Mouse (Mus musculus) stomach, embryonic 15.5 days (tissue): ENCODE results near the gene Fnbp1l. TPM values are rescaled to one million over a fixed set of nuclear protein-coding genes. Genes with fewer than 3 reads are reported as not detected.

Source experiments
- ATAC-seq: fragments of 200-750 bp; cut with Nextera tagmentation; 2 replicates; pipeline ENCODE4 v1.8.0; 2017; ENCODE audit warnings: low read depth, moderate number of reproducible peaks, moderate TSS enrichment; ENCODE audit not compliant: insufficient read depth, low FRiP score
- H3K27ac ChIP-seq: fragments of 300-500 bp; sonication (generic); 2 replicates; pipeline ENCODE4 v1.5.1; 2015; ENCODE audit warnings: mild to moderate bottlenecking, inconsistent platforms
- H3K27me3 ChIP-seq: fragments of 300-500 bp; sonication (generic); replicated peaks from 2 replicates; pipeline ENCODE4 v1.6.1; 2015; ENCODE audit warnings: inconsistent platforms
- H3K36me3 ChIP-seq: fragments of 300-500 bp; sonication (generic); 2 replicates; pipeline ENCODE4 v1.6.1; 2015; ENCODE audit warnings: inconsistent platforms
- H3K4me1 ChIP-seq: fragments of 300-500 bp; sonication (generic); 2 replicates; pipeline ENCODE4 v1.6.1; 2015; ENCODE audit warnings: inconsistent platforms
- H3K4me2 ChIP-seq: fragments of 300-500 bp; sonication (generic); 2 replicates; pipeline ENCODE4 v1.6.1; 2015; ENCODE audit warnings: mild to moderate bottlenecking, inconsistent platforms
- H3K4me3 ChIP-seq: fragments of 300-500 bp; sonication (generic); replicated peaks from 2 replicates; pipeline ENCODE4 v1.5.1; 2015; ENCODE audit warnings: inconsistent platforms
- H3K9ac ChIP-seq: fragments of 300-500 bp; sonication (generic); 2 replicates; pipeline ENCODE4 v1.6.1; 2015; ENCODE audit warnings: inconsistent platforms
- H3K9me3 ChIP-seq: fragments of 300-500 bp; sonication (generic); 2 replicates; pipeline ENCODE4 v1.6.1; 2016; ENCODE audit warnings: inconsistent platforms
- WGBS: fragments of 180-500 bp; shearing (Covaris S2); methylation state at CpG from one replicate; pipeline ENCODE4 v1.1.7; 2015; 5-methylcytosine and 5-hydroxymethylcytosine counted together
- polyA plus RNA-seq: library from polyadenylated mRNA; unstranded; fragments of >200 nt; fragmentation: Nextera tagmentation; extraction: Ambion mirVana; gene quantifications from 2 replicates; pipeline ENCODE4 v1.2.1, GENCODE M21; 2015

Gene Fnbp1l
- 48.6 and 51.7 TPM in 2 replicates for polyA plus RNA-seq

- H3K27ac ChIP-seq = peak within 1 kb of the TSS; percentile 98
- H3K27me3 ChIP-seq = no peaks in the 10 kb centered on the region
- 0% methylated on average over 65 of the region's 118 CpGs for WGBS
- H3K4me2 ChIP-seq = peak within 1 kb of the TSS; percentile 68
- H3K4me1 ChIP-seq = peaks cover 8% of the 10 kb centered on the region
- H3K9ac ChIP-seq = peak within 1 kb of the TSS; percentile 98
- peak; percentile 80 for ATAC-seq
- H3K36me3 ChIP-seq = no peaks in the 10 kb centered on the region
- H3K4me3 ChIP-seq = peak within 1 kb of the TSS; percentile 92
- H3K9me3 ChIP-seq = no peaks in the 10 kb centered on the region
Observed at GRCm38 (mm10) chr3:122618991-122619930, at the start of gene Fnbp1l. Fnbp1l (minus strand) TSS chr3:122619715.

DNA sequence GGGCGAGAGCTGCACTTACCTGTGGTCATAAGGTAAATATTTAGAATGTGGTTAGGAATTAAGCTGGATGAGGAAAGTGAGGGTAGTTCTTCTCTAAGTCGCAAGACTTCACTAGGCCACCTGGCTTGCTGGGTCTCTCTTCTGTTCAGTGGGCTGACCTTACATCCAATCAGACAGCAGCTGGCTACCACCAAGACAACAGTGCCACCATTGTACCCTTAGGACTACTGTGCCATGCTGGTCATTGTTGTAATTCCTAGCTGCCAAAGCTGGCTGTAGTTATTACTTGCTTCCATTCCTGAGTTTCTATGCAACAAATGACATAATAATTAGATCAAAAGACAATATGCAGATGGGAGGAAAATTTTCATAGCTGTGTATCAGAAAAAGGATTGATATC lies 41.3 kb upstream of the Fnbp1l start:
- Histone ChIP-seq H3K27me3 (no peaks in the 10 kb centered on the region), H3K4me3 (no peak overlapping the region), H3K9me3 (no peaks in the 10 kb centered on the region), H3K36me3 (no peaks in the 10 kb centered on the region), H3K4me2 (no peak overlapping the region), H3K9ac (no peak overlapping the region), H3K27ac (no peak overlapping the region), H3K4me1 (no peaks in the 10 kb centered on the region)
- WGBS = 46% methylated on average over 2 of the region's 2 CpGs
- no peak for ATAC-seq

DNA sequence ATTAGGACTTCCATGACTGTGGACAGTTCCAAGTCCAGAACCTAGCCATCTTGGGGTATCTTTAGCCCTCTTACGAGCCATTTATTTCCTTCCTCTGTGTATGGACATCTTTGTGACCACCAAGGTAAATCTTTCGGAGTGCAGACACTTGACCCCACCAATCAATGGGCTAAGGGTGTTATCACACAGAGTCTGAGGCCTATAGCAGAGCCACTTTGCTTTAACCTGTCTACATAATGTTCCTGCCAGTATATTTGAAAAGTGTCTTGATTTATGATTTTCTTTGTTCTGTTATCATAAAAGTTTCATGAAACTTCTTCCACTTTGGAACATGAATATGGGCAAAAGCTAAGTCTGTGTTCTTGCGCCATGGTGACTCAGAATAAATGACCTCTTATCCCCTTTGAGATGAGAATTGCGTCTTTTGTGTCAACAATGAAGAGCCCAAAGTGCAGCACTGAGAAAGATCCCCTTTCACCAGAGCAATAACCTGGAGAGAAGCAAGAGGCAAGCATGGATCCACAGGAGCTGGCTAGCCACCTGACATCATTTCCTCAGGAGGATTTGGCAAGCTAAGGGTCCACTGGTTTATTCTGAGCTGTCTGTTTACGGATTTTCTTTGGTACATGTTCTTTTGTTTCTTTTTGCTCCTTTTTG lies 39.9 kb upstream of the Fnbp1l start:
- no peaks in the 10 kb centered on the region for H3K36me3 ChIP-seq
- H3K4me3 ChIP-seq = no peak overlapping the region
- ATAC-seq = no peak
- no peaks in the 10 kb centered on the region for H3K4me1 ChIP-seq
- H3K27ac ChIP-seq = no peak overlapping the region
- no peak overlapping the region for H3K9ac ChIP-seq
- WGBS = 72% methylated on average over 5 of the region's 5 CpGs
- H3K27me3 ChIP-seq = no peaks in the 10 kb centered on the region
- H3K4me2 ChIP-seq = no peak overlapping the region
- no peaks in the 10 kb centered on the region for H3K9me3 ChIP-seq

DNA sequence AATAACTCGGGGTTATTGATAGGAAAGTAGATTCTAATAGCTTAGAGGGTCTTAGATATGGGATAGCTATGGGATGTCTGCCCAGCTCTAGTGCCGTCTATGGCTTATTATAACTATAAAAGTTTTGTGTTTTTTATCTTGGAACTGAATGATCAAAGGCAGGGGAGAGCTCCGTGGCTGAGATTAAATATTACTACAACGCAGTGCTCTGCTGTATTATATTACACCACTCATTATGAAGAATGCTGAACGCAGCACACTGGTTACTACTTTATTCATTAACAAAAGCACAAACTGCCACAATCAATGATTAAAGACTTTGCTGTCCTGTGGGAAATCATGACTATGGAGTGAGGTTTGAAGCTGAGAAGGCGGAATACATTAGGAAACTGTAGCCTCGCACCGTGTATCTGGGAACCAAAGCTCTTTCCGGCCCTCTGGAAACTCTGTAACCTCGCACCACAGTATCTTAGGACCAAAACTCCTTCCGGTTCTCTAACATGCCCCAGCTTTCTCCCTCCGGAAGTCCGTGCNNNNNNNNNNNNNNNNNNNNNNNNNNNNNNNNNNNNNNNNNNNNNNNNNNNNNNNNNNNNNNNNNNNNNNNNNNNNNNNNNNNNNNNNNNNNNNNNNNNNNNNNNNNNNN lies 27.8 kb upstream of the Fnbp1l start:
- Histone ChIP-seq H3K27ac (no peak overlapping the region), H3K4me2 (no peak overlapping the region), H3K4me1 (no peaks in the 10 kb centered on the region), H3K36me3 (no peaks in the 10 kb centered on the region), H3K9ac (no peak overlapping the region), H3K4me3 (no peak overlapping the region), H3K9me3 (no peaks in the 10 kb centered on the region), H3K27me3 (no peaks in the 10 kb centered on the region)
- ATAC-seq = no peak
- 57% methylated on average over 13 of the region's 13 CpGs for WGBS

DNA sequence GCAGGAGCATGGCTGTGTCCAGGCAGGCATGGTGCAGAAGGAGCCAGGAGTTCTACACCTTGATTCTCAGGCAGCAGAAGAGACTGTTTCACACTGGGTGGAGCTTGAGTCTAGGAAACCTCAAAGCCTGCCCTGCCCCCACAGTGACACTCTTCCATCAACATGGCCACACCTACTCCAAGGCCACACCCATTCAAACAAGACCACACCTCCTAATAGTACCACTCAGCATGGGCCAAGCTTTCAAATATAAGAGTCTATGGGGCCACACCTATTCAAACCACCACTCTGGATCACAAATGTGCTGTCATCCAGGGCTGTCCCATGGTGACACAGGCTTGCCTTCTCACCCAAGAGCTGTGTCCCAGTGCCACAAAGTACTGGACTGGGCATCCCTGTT lies 20.8 kb upstream of the Fnbp1l start:
- Histone ChIP-seq H3K27ac (no peak overlapping the region), H3K9ac (no peak overlapping the region), H3K27me3 (no peaks in the 10 kb centered on the region), H3K9me3 (no peaks in the 10 kb centered on the region), H3K4me1 (peaks cover 3% of the 10 kb centered on the region; the same call in 1 of the 2 replicates), H3K4me2 (no peak overlapping the region), H3K4me3 (no peak overlapping the region), H3K36me3 (no peaks in the 10 kb centered on the region)
- no peak for ATAC-seq

DNA sequence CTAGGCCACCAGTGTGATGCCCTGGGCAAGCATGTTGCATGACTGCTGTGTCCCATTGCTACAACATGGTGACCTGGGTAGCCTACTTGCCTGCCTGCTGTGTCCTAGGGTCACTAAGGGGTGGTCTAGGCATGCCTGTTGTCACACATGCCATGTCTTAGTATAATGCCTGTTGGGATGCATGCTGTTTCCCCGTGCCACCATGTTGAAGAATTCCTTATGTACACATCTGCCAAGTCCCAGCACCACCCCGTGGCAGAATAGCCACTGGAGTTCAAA lies 19.6 kb upstream of the Fnbp1l start:
- no peak overlapping the region for H3K27ac ChIP-seq
- WGBS = 79% methylated on average over 2 of the region's 2 CpGs
- no peak overlapping the region for H3K4me3 ChIP-seq
- peaks cover 6% of the 10 kb centered on the region; the same call in 1 of the 2 replicates for H3K4me1 ChIP-seq
- no peaks in the 10 kb centered on the region for H3K36me3 ChIP-seq
- ATAC-seq = 0 out of 2 replicates have a peak, but pooled peaks have one; percentile 6
- no peaks in the 10 kb centered on the region for H3K27me3 ChIP-seq
- no peak overlapping the region for H3K9ac ChIP-seq
- H3K9me3 ChIP-seq = no peaks in the 10 kb centered on the region
- no peak overlapping the region for H3K4me2 ChIP-seq

DNA sequence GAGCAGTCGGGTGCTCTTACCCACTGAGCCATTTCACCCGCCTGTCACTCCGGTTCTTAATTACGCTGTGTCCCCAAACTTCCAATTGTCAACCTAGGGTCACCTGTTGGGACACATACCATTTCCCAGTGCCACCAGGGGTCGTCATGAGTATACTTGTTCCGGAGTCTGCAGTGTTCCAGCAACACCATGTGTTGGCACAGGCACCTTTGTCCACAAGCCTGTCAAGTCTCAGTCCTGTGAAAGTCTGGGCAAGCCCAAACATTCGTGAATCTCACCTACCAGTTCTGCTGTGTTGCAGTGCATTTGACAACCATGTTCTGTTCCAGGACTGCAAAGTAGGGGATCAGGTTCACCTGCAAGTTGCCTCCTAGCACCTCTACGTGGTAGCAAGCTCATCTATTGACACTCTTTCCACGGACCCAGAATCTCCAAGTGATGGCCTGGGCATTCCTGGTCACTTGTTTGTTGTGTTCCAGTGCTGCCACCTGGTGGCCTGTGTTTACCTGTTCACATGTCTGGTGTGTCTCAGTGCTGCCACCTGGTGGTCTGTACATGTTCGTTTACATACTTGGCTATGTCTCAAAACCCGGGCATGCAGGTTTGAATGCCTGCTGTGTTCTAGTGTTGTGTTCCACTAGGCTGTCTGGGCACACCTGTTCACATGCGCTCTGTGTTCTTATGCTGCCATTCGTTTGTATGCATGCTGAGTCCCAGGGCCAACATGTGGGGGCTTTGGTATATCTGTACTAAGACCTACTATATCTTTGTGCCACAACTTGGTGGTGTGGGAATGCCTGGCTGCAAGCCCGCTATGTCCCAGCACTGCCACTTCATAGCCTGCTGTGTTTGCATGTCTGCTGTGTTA lies 19.0 kb upstream of the Fnbp1l start:
- Histone ChIP-seq H3K9me3 (no peaks in the 10 kb centered on the region), H3K4me2 (0 out of 2 replicates have a peak overlapping the region, but pooled peaks have one; percentile 14), H3K36me3 (no peaks in the 10 kb centered on the region), H3K27me3 (no peaks in the 10 kb centered on the region), H3K4me1 (peaks cover 6% of the 10 kb centered on the region; the same call in 1 of the 2 replicates), H3K27ac (no peak overlapping the region), H3K4me3 (no peak overlapping the region), H3K9ac (no peak overlapping the region)
- ATAC-seq = peak; percentile 67; the same call in 1 of the 2 replicates
- WGBS = 36% methylated on average over 14 of the region's 14 CpGs

- no peak overlapping the region for H3K4me3 ChIP-seq
- H3K4me1 ChIP-seq = peaks cover 6% of the 10 kb centered on the region; the same call in 1 of the 2 replicates
- H3K4me2 ChIP-seq = no peak overlapping the region
- no peak for ATAC-seq
- H3K27me3 ChIP-seq = no peaks in the 10 kb centered on the region
- H3K9ac ChIP-seq = no peak overlapping the region
- 76% methylated on average over 1 of the region's 1 CpGs for WGBS
- no peaks in the 10 kb centered on the region for H3K36me3 ChIP-seq
- H3K27ac ChIP-seq = no peak overlapping the region
- no peaks in the 10 kb centered on the region for H3K9me3 ChIP-seq
Observed at GRCm38 (mm10) chr3:122637280-122637679, 17.8 kb upstream of the Fnbp1l start.

DNA sequence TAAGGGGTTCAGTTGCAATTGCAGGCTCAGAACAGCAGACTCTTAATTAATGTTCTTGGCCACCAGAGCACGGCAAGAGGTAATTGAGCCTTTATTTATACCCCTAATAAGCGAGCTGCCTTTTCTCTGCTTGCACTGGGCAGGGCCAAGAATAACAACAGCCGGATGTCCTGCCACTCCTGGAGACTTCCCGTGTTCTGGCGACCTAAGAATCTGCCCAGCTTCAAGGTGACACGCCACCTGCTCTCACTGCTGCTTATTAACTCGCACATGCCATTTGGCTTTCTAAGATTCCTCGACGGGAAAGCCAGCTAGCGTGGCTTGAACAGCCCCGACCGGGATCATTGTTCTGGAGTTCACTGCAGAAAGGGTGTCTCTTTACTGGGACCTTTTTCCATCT lies 15.7 kb upstream of the Fnbp1l start:
- Histone ChIP-seq H3K9me3 (no peaks in the 10 kb centered on the region), H3K9ac (no peak overlapping the region), H3K4me2 (0 out of 2 replicates have a peak overlapping the region, but pooled peaks have one; percentile 10), H3K4me3 (no peak overlapping the region), H3K36me3 (no peaks in the 10 kb centered on the region), H3K4me1 (peaks cover 6% of the 10 kb centered on the region; the same call in 1 of the 2 replicates), H3K27me3 (no peaks in the 10 kb centered on the region), H3K27ac (no peak overlapping the region)
- ATAC-seq = no peak
- 18% methylated on average over 12 of the region's 12 CpGs for WGBS

DNA sequence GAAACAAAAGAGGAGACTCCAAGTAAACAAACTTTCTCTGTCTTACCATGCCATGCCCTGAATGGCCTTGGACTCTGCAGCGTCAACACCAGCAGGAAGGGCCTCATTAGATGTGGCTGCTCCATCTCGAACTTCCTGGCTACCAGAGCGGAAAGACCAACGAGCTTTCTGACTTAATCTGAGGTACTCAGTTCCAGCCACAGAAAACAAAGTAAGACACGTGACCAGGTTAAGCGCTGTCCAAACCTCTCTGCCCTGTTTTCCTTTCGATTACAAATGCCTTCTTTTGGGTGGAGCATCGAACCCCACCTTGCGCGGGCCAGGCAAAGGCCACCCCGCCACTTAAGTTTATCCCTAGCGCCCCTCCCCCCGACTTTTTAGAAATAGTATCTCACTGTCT lies 10.1 kb upstream of the Fnbp1l start:
- Histone ChIP-seq H3K27me3 (no peaks in the 10 kb centered on the region), H3K4me3 (peak overlapping the region; percentile 22; the same call in 1 of the 2 replicates), H3K9me3 (no peaks in the 10 kb centered on the region), H3K27ac (peak overlapping the region; percentile 11; the same call in 1 of the 2 replicates), H3K9ac (no peak overlapping the region), H3K4me1 (peaks cover 3% of the 10 kb centered on the region; the same call in 1 of the 2 replicates), H3K36me3 (no peaks in the 10 kb centered on the region), H3K4me2 (peak overlapping the region; percentile 47)
- WGBS = 13% methylated on average over 13 of the region's 13 CpGs
- ATAC-seq = peak; percentile 74

GRCm38 (mm10) chr3:122628956-122629355 lies 9.4 kb upstream of the Fnbp1l start:
- Histone ChIP-seq H3K9ac (no peak overlapping the region), H3K9me3 (no peaks in the 10 kb centered on the region), H3K36me3 (no peaks in the 10 kb centered on the region), H3K4me1 (peaks cover 3% of the 10 kb centered on the region; the same call in 1 of the 2 replicates), H3K4me3 (no peak overlapping the region), H3K27ac (no peak overlapping the region), H3K27me3 (no peaks in the 10 kb centered on the region), H3K4me2 (no peak overlapping the region)
- 79% methylated on average over 3 of the region's 3 CpGs for WGBS
- ATAC-seq = no peak
